Mouse (Mus musculus): ENCODE measurements around the gene Prkca. TPM values are rescaled to one million over a fixed set of nuclear protein-coding genes. Genes with fewer than 3 reads are reported as not detected.

The Prkca gene
- polyA plus RNA-seq, 1 experiment from 2014 or later = 7.4 TPM

DNA sequence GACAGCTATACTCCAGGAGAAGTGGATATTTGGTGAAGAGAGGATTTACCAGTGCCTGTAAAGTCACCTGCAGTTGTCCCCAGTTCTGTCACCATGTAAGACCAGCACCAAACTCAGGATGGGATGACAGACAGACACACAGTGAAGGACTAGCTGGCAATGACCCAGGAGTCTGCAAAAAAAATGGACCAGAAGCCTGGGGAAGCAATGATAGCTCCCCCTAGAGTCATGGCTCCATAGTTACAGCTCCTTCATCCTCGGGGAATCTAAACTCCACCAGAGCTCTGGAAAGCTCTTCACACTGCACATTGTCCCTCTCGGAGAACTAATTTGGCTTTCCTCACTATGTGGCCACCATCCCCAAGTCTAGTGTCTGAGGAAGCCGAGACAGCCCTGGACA lies 430.4 kb downstream of the Prkca start:
- 64% methylated on average over 3 of the region's 3 CpGs for WGBS
- Histone ChIP-seq H3K9me3 (ENCODE audit: control insufficient read depth, low read length) (peaks cover 5% of the 10 kb centered on the region), H3K27ac (ENCODE audit: low read depth, low read length) (no peak overlapping the region), H3K4me3 (ENCODE audit: low read length) (no peak overlapping the region), H3K9ac (ENCODE audit: low read depth, low read length) (no peak overlapping the region), H3K36me3 (ENCODE audit: control insufficient read depth, insufficient read depth, low read length) (no peaks in the 10 kb centered on the region; the same call in 1 of the 2 replicates), H3K4me1 (ENCODE audit: control insufficient read depth, insufficient read depth, low read depth, low read length) (peaks cover 7% of the 10 kb centered on the region; the same call in 1 of the 2 replicates), H3K4me2 (ENCODE audit: low read length) (peak overlapping the region; percentile 77), H3K27me3 (replicated peaks; ENCODE audit: control insufficient read depth, insufficient read depth, low read length) (peaks cover 4% of the 10 kb centered on the region; the same call in 1 of the 2 replicates)
- no peak for ATAC-seq

GRCm38 (mm10) chr11:107905364-107905763 lies 438.4 kb downstream of the Prkca start:
- no peak overlapping the region for H3K4me2 ChIP-seq (ENCODE audit: low read length)
- ATAC-seq = peak; percentile 44; the same call in 1 of the 2 replicates
- peaks cover 5% of the 10 kb centered on the region for H3K9me3 ChIP-seq (ENCODE audit: control insufficient read depth, low read length)
- no peak overlapping the region for H3K4me3 ChIP-seq (ENCODE audit: low read length)
- H3K27ac ChIP-seq (ENCODE audit: low read depth, low read length) = 0 out of 2 replicates have a peak overlapping the region, but pooled peaks have one; percentile 13
- peaks cover 7% of the 10 kb centered on the region for H3K4me1 ChIP-seq (ENCODE audit: control insufficient read depth, insufficient read depth, low read depth, low read length)
- no peaks in the 10 kb centered on the region for H3K27me3 ChIP-seq (replicated peaks; ENCODE audit: control insufficient read depth, insufficient read depth, low read length)
- no peak overlapping the region for H3K9ac ChIP-seq (ENCODE audit: low read depth, low read length)
- 42% methylated on average over 9 of the region's 9 CpGs for WGBS
- no peaks in the 10 kb centered on the region; the same call in 1 of the 2 replicates for H3K36me3 ChIP-seq (ENCODE audit: control insufficient read depth, insufficient read depth, low read length)

- H3K4me1 ChIP-seq (ENCODE audit: control insufficient read depth, insufficient read depth, low read depth, low read length) = peaks cover 7% of the 10 kb centered on the region
- no peak overlapping the region for H3K4me2 ChIP-seq (ENCODE audit: low read length)
- ATAC-seq = peak; percentile 55; the same call in 1 of the 2 replicates
- no peak overlapping the region for H3K9ac ChIP-seq (ENCODE audit: low read depth, low read length)
- H3K27me3 ChIP-seq (replicated peaks; ENCODE audit: control insufficient read depth, insufficient read depth, low read length) = no peaks in the 10 kb centered on the region
- 28% methylated on average over 4 of the region's 4 CpGs for WGBS
- no peaks in the 10 kb centered on the region for H3K9me3 ChIP-seq (ENCODE audit: control insufficient read depth, low read length)
- H3K36me3 ChIP-seq (ENCODE audit: control insufficient read depth, insufficient read depth, low read length) = no peaks in the 10 kb centered on the region
- no peak overlapping the region for H3K27ac ChIP-seq (ENCODE audit: low read depth, low read length)
- H3K4me3 ChIP-seq (ENCODE audit: low read length) = no peak overlapping the region
These were observed 439.6 kb downstream of the Prkca start for GRCm38 (mm10) chr11:107903966-107904605.

- WGBS = 44% methylated on average over 4 of the region's 4 CpGs
These were observed 443.3 kb downstream of the Prkca start for GRCm38 (mm10) chr11:107900470-107900869.

DNA sequence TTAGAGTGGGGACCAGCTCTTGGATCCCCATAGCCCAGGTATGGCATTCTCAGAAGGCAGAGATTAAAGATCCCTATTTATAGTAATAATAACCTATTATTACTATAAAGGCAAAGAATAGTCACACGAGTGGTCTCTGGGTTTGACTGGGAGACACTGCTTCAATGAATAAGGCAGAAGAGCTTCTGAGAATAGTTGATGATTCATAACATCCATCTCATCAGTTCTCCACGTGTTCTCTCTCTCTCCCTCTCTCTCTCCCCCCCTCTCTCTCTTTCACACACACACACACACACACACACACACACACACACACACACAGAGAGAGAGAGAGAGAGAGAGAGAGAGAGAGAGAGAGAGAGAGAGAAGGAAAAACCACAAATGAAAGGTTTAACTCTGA lies 445.0 kb downstream of the Prkca start:
- no peaks in the 10 kb centered on the region for H3K27me3 ChIP-seq (replicated peaks; ENCODE audit: control insufficient read depth, insufficient read depth, low read length)
- no peak overlapping the region for H3K4me2 ChIP-seq (ENCODE audit: low read length)
- peaks cover 5% of the 10 kb centered on the region for H3K4me1 ChIP-seq (ENCODE audit: control insufficient read depth, insufficient read depth, low read depth, low read length)
- H3K4me3 ChIP-seq (ENCODE audit: low read length) = no peak overlapping the region
- no peaks in the 10 kb centered on the region for H3K9me3 ChIP-seq (ENCODE audit: control insufficient read depth, low read length)
- no peak overlapping the region for H3K27ac ChIP-seq (ENCODE audit: low read depth, low read length)
- no peak overlapping the region for H3K9ac ChIP-seq (ENCODE audit: low read depth, low read length)
- ATAC-seq = no peak
- WGBS = 56% methylated on average over 2 of the region's 2 CpGs
- no peaks in the 10 kb centered on the region for H3K36me3 ChIP-seq (ENCODE audit: control insufficient read depth, insufficient read depth, low read length)

More at GRCm38 (mm10) chr11:107900470-107900869, 443.3 kb downstream of the Prkca start:
- ATAC-seq = no peak
- Histone ChIP-seq H3K27me3 (replicated peaks; ENCODE audit: control insufficient read depth, insufficient read depth, low read length) (no peaks in the 10 kb centered on the region), H3K4me1 (ENCODE audit: control insufficient read depth, insufficient read depth, low read depth, low read length) (peaks cover 9% of the 10 kb centered on the region), H3K36me3 (ENCODE audit: control insufficient read depth, insufficient read depth, low read length) (no peaks in the 10 kb centered on the region), H3K4me3 (ENCODE audit: low read length) (no peak overlapping the region), H3K4me2 (ENCODE audit: low read length) (no peak overlapping the region), H3K27ac (ENCODE audit: low read depth, low read length) (no peak overlapping the region), H3K9ac (ENCODE audit: low read depth, low read length) (no peak overlapping the region), H3K9me3 (ENCODE audit: control insufficient read depth, low read length) (no peaks in the 10 kb centered on the region)

DNA sequence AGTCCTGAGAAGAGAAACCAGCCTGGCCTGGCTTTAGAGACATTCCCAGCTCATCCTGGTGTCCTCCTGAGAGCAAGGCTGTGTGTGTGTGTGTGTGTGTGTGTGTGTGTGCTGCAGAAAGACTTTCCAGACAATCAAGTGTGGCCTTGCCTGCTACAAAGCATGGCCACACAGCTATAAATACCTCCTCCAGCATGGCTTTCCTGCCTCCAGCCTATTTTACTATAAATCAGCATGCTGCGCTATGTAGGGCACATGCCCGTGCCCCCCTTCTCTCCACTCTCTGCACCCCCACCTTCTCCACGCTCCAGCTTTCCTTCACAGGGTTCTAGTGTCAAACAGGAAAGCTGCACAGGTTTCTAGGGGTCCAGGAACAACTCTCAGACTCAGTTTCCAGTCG lies 448.1 kb downstream of the Prkca start:
- 68% methylated on average over 4 of the region's 4 CpGs for WGBS
- H3K4me2 ChIP-seq (ENCODE audit: low read length) = no peak overlapping the region
- no peaks in the 10 kb centered on the region for H3K27me3 ChIP-seq (replicated peaks; ENCODE audit: control insufficient read depth, insufficient read depth, low read length)
- H3K4me1 ChIP-seq (ENCODE audit: control insufficient read depth, insufficient read depth, low read depth, low read length) = peaks cover 5% of the 10 kb centered on the region
- H3K27ac ChIP-seq (ENCODE audit: low read depth, low read length) = no peak overlapping the region
- no peak overlapping the region for H3K4me3 ChIP-seq (ENCODE audit: low read length)
- no peaks in the 10 kb centered on the region for H3K36me3 ChIP-seq (ENCODE audit: control insufficient read depth, insufficient read depth, low read length)
- no peak overlapping the region for H3K9ac ChIP-seq (ENCODE audit: low read depth, low read length)
- ATAC-seq = no peak
- H3K9me3 ChIP-seq (ENCODE audit: control insufficient read depth, low read length) = no peaks in the 10 kb centered on the region

- Histone ChIP-seq H3K9ac (ENCODE audit: low read depth, low read length) (no peak overlapping the region), H3K27me3 (replicated peaks; ENCODE audit: control insufficient read depth, insufficient read depth, low read length) (no peaks in the 10 kb centered on the region), H3K4me3 (ENCODE audit: low read length) (no peak overlapping the region), H3K27ac (ENCODE audit: low read depth, low read length) (no peak overlapping the region), H3K4me1 (ENCODE audit: control insufficient read depth, insufficient read depth, low read depth, low read length) (peaks cover 7% of the 10 kb centered on the region), H3K9me3 (ENCODE audit: control insufficient read depth, low read length) (no peaks in the 10 kb centered on the region), H3K4me2 (ENCODE audit: low read length) (no peak overlapping the region), H3K36me3 (ENCODE audit: control insufficient read depth, insufficient read depth, low read length) (no peaks in the 10 kb centered on the region)
- no peak for ATAC-seq
- 83% methylated on average over 3 of the region's 3 CpGs for WGBS
These were observed 452.4 kb downstream of the Prkca start for GRCm38 (mm10) chr11:107891377-107891776.

DNA sequence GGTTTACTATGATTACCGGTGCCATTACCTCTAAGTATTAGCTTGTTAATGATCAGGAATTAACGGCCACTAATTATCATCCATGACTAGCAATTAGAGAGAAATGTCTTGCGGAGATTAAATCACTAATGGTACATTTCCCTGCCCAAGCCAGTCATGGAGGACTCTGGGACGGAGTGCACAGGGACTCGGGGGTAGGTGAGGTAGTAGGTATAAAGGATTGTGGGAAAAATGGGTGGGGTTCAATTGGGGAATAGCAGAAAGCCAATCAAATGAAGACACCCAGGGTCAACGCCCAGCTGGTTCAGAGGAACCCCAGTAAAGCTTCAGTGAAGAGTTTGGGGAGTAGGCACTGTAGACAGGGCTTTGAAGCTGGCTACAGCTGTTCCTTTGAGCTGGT lies 456.4 kb downstream of the Prkca start:
- 77% methylated on average over 6 of the region's 6 CpGs for WGBS
- ATAC-seq = no peak

More for the DNA sequence above, 456.4 kb downstream of the Prkca start:
- Histone ChIP-seq H3K4me2 (ENCODE audit: low read length) (no peak overlapping the region), H3K27ac (ENCODE audit: low read depth, low read length) (no peak overlapping the region), H3K27me3 (replicated peaks; ENCODE audit: control insufficient read depth, insufficient read depth, low read length) (no peaks in the 10 kb centered on the region), H3K9ac (ENCODE audit: low read depth, low read length) (no peak overlapping the region), H3K4me1 (ENCODE audit: control insufficient read depth, insufficient read depth, low read depth, low read length) (peaks cover 2% of the 10 kb centered on the region; the same call in 1 of the 2 replicates), H3K4me3 (ENCODE audit: low read length) (no peak overlapping the region), H3K9me3 (ENCODE audit: control insufficient read depth, low read length) (no peaks in the 10 kb centered on the region), H3K36me3 (ENCODE audit: control insufficient read depth, insufficient read depth, low read length) (no peaks in the 10 kb centered on the region)
